Mouse (Mus musculus): ENCODE measurements around the gene Stxbp1.

Gene Stxbp1

GRCm38 (mm10) chr2:32784048-32784681 is 62.9 kb downstream of the Stxbp1 start, which contains the start of gene Cfap157:
Gene Cfap157, minus strand, starts transcription at chr2:32784428.
- peak; percentile 93 for DNase-seq

- DNase-seq: no peak
These were observed 65.3 kb downstream of the Stxbp1 start for GRCm38 (mm10) chr2:32781710-32782109.

GRCm38 (mm10) chr2:32779714-32780113 is 67.3 kb downstream of the Stxbp1 start:
- DNase-seq: peak; percentile 88

- peak; percentile 94 for DNase-seq
These were observed 67.9 kb downstream of the Stxbp1 start for GRCm38 (mm10) chr2:32779131-32779530.

GRCm38 (mm10) chr2:32778081-32778480 is 69.0 kb downstream of the Stxbp1 start:
- no peak for DNase-seq

- peak; percentile 95 for DNase-seq
These were observed 70.9 kb downstream of the Stxbp1 start for GRCm38 (mm10) chr2:32776192-32776591.

- peak; percentile 100 for DNase-seq
These were observed 71.5 kb downstream of the Stxbp1 start, which contains the start of the genes Ttc16 and Ptrh1 for GRCm38 (mm10) chr2:32775359-32776074. Gene Ttc16, minus strand, starts transcription at chr2:32775633. Gene Ptrh1, plus strand, starts transcription at chr2:32775786.

GRCm38 (mm10) chr2:32772626-32773279 is 74.3 kb downstream of the Stxbp1 start:
- DNase-seq: no peak

- no peak for DNase-seq
These were observed 75.2 kb downstream of the Stxbp1 start for GRCm38 (mm10) chr2:32771886-32772285.

GRCm38 (mm10) chr2:32769327-32770085 is 77.5 kb downstream of the Stxbp1 start:
- DNase-seq: no peak

GRCm38 (mm10) chr2:32768661-32769285 is 78.3 kb downstream of the Stxbp1 start:
- DNase-seq: no peak

- no peak for DNase-seq
These were observed 79.8 kb downstream of the Stxbp1 start for GRCm38 (mm10) chr2:32767241-32767640.

GRCm38 (mm10) chr2:32763353-32763752 is 83.7 kb downstream of the Stxbp1 start:
- DNase-seq: no peak

- DNase-seq: no peak
These were observed 85.2 kb downstream of the Stxbp1 start for GRCm38 (mm10) chr2:32761859-32762258.

- DNase-seq: no peak
These were observed 85.7 kb downstream of the Stxbp1 start for GRCm38 (mm10) chr2:32761361-32761760.

GRCm38 (mm10) chr2:32759001-32759400 is 88.0 kb downstream of the Stxbp1 start:
- peak; percentile 88 for DNase-seq

- peak; percentile 94 for DNase-seq
These were observed 88.5 kb downstream of the Stxbp1 start for GRCm38 (mm10) chr2:32758503-32758902.

- DNase-seq: peak; percentile 100
These were observed 89.8 kb downstream of the Stxbp1 start, which contains the start of gene Tor2a for GRCm38 (mm10) chr2:32757056-32757845. Gene Tor2a, plus strand, starts transcription at chr2:32757234.

GRCm38 (mm10) chr2:32756674-32757055 is 90.4 kb downstream of the Stxbp1 start:
- DNase-seq: no peak

- no peak for DNase-seq
These were observed 94.9 kb downstream of the Stxbp1 start for GRCm38 (mm10) chr2:32752181-32752580.

- peak; percentile 90 for DNase-seq
These were observed 95.4 kb downstream of the Stxbp1 start for GRCm38 (mm10) chr2:32751665-32752033.
